Mouse (Mus musculus): Measurements from ENCODE around the gene Mtg2.

The Mtg2 gene

DNA sequence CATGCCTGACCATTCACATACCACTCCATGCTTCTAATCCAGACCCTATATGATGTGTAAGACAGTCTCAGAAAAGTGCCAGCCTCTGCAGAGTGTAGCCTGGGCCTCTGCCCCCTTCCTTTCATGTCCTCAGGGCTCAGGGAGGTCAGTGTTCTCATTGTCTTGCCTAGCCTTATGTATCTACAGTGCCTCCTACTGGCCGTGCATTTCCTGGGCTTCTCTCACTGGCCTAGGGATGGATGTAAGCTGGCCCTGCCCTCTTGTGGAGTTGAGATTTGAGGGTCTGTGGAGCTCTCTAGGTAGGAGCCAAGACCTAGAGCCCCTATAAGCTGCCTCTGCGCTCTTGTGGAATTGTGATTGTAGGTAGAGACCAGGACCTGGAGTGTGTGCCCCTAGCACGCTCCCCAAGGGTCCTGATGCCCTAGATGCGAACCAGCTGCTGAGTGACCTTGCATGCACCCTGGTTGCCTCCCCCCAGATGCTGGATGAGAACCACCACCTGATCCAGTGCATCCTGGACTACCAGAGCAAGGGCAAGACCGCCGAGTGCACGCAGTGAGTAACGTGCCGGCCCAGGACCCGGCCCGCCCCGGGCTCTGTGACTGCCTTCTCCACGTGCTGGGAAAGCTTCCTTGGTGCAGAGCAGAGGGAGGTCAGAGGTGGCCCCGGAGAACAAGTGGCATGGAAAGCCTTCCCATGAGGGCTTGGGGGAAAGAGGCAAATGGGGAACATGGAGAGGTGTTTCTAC lies 18.2 kb upstream of the Mtg2 start:
- DNase-seq (ENCODE audit: low read depth, low spot score): no peak

DNA sequence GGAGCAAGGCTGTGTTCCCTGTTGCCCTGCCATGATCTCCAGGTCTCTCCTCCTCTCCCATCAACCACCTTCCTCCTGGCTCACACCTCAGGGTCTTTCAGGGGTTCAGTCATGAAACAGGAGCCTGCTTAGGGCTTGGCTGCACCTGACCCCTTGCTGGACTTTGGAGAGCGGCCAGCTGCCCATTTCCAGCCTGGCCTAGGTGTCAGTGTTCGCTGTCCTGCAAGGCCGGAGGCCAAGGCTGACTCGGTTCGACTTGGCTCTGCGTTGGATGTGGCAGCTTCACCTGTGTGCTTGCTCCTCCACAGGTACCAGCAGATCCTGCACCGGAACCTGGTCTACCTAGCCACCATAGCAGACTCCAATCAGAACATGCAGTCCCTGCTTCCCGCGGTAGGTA lies 17.4 kb upstream of the Mtg2 start:
- no peak for DNase-seq (ENCODE audit: low read depth, low spot score)

DNA sequence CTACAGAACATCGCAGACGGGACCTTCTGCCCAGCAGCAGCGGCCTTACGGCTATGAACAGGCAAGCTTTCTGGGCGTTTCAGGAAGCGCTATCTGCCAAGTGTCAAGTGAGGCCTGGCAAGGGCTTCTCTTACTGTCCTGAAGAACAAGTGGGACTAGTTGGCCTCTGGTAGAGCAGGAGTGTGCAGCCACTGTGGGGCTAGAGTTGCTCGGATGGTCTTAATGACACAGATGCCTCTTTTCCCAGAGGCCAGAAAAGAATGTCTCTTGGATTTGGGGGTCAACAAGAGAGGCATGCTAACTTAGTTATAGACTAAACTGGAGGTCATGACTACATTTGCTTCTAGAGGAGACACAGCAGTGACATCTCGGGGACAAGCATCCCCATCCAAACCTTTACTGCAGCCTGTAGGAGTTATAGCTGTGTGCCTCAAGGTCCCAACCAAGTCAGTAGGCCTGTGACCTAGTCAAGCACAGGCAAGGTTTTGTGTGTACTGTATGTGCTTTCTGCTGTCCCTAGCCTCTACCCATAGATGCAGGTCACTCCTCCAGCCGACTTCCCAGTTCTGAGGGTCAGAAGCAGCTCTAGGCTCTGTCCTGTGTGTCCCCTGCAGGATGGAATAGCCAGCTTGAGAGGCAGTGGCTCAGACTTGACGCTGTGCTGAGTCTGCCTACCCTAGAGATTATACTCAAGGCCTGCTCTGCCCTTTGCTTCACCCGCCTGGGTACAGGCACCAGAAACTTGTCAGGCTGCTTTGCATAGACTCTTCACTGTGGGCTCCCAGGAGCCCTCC lies 6.9 kb upstream of the Mtg2 start:
- no peak for DNase-seq (ENCODE audit: low read depth, low spot score)

DNA sequence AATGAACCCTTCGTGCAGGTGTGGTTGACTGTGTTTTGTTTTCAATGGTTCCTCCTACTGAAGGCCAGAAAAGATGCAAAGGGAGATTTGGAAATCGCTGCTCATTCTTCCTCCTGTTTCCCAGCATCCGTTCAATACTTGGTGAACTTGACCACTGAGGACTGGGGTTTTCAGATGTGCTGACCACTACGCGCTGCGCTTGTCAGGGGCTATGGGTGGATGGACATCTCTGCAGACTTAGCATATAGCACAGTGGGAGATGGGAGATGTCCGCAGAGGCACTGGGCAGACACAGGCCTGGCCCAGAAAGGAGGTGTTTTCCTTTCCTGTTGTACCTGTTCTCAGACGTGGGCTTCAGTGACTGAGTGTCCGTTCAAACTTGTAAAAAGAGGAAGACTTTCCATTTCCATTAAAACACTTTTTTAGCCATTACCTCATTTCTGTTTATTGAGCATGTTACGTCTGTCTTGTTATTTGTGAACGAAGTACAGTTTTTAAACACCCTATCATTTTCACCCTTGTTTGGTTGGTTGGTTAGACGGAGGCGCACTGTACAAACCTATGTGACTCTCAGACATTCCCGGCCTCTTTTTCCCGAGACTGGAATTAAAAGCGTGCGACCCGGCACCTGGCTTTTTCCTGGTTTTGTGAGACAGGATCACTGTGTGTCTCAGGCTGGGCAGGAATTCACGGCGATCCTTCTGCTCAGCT lies 463 bp upstream of the Mtg2 start:
- DNase-seq (ENCODE audit: low read depth, low spot score): no peak

DNA sequence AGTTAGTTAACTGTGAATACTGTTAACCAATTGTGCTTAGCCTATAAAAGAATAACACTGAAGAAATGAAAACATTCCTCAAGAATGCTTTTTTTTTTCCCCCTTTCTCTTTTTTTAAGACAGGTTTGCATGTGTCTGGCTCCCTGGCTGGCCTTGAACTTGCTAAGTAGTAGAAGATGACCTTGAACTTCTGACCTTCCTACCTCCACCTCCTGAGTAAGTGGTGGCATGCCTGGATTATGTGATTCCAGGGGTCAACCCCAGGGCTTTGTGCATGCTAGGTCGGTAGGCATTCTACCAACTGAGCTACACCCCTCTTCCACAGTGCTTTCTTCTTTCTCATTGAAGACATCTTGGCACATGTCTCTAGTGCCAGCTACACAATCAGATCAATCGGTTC lies 1.3 kb downstream of the Mtg2 start:
- no peak for DNase-seq (ENCODE audit: low read depth, low spot score)

DNA sequence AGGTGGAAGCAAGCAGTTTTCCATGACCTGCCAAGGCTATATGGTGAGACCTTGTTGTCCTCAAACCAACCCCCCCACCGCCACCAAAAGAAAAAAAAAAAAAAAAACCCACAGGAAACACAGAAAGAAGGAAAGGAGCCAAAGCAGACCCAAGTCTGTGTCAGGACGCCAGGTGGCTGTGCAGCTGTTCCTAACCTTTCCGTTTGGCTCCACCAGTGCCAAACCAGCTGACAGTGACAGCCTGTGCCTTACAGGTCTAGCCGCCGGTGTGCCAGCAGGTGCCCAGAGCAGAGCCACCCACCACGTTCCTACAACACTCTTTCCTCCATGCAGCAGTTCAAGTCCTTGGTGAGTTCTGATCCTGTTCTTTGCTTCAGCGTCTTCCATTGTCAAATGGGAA lies 2.5 kb downstream of the Mtg2 start:
- DNase-seq (ENCODE audit: low read depth, low spot score): no peak

DNA sequence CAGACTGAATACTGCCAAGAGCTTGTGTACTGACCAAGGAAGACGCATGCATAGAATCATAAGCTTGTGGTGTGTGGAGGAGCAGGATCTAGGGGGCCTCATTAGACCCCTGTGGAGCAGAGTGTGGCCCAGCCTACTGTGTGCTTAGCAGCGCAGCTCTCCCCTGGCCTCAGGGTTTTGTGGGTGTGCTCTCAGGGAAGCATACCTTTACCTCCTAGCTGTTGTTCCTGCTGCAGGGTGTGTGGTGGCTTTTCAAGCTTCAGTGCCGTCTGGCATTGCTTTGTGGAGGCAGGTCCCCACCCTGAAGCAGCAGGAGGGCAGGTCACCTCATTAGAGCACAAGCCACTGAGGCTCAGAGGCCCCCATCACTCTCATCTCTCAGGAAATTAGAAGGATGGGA lies 7.2 kb downstream of the Mtg2 start:
- no peak for DNase-seq (ENCODE audit: low read depth, low spot score)

DNA sequence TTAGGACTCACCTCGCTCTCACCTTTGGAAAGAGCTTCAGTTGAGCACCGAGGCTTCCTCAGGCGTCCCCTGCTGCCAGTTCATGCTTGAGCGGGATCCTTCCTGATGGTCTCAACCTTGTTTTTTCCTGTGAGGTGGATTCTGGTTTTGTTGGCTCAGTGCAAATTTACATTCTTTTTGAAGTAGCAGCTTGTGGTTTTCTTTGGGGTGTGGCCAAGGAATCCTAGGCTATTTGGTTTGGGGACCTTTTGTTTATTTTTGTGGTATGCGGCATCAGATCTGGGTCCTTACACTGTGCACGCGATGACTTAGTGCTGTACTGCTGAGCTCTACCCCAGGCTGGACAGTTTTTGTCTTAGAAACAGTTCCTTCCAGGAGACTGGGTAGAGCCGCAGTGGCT lies 10.3 kb downstream of the Mtg2 start:
- DNase-seq (ENCODE audit: low read depth, low spot score): no peak

DNA sequence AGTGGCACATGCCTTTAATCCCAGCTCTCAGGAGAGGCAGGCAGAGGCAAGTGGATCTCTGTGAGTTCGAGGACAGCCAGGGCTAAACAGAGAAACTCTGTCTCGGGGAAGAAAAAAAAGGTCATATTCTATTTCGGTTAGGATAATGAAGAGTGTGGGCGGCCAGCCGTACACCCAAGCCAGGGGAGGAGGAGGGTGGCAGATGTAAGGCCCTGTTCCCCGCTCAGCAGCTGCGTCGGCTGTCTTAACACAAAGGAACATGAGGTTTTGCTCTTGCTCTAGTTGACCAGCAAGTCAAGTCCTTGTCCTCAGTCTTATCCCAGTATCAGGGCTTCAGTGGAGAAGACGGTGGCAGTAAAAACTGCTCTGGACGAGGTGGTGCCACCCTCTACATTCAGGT lies 12.7 kb downstream of the Mtg2 start:
- no peak for DNase-seq (ENCODE audit: low read depth, low spot score)

DNA sequence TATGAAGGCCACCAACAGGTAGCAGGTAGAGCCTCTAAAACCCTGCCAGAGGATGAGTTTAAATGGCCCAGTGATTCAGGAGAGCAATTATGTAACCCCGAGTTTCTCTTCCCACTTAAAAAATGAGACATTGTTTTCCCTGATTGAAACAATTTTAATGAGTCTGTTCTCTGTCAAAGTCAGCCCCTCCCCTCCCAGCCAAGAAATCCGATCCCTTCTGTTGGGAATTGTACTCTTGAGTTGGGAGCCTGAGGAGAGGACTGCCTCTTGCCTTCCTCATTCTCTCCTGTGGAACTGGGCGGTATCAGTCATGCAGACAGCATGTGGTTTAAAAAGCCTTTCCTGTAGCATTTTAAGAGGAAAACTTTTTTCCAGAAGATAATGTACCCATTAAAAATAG lies 14.2 kb downstream of the Mtg2 start:
- DNase-seq (ENCODE audit: low read depth, low spot score): no peak

DNA sequence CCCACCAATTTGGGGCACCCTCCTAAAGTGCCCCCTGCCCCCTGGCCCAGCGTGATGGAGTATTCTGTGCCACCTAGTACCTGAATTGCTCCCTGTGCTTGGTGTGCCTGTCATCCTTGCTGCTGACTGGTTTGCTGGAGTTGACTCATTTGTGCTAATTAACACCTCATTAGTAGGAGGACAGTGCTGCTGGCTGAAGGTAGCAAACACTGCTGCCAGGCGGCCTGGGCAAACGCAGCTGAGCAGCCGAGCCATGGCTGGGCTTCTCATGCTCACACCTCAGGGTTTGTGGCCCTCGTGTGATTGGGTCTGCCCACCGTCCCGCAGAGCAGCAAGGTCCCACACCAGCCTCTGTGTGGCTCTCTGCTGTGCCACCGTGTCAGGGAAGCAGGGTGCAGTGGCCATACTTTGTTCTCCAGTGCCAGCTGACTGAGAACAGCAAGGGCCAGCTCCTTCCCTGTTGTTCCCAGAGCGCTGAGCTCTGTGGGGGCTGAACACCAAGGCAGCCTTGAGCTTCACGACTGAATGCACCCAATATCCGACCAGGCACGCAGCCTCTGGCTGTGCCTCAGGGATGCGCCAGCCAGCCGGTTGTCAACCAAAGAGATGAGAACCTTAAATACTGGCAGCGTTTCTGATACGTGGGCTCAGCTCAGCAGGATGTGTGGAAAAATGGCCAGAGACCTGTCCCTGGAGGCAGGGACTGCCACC lies 15.7 kb downstream of the Mtg2 start:
- DNase-seq (ENCODE audit: low read depth, low spot score): no peak

DNA sequence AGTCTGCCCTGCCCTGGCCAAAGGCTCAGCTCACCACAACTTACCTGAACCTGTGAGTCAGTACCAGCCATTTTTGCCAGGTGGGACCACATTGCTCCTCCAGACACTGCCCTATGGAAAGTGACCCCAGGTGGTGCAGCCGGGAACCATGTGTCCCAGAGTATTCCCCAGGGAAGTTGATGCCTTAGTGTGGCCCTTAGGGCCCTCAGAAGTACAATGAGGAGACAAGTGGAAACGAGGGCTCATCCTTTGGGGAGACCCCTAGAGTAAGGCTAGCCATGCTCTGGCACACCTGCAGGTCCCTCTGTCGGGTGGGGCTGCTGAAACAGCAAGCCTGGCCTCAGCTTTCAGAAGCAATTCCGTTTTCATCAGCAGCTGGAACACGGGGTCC lies 16.2 kb downstream of the Mtg2 start:
- DNase-seq (ENCODE audit: low read depth, low spot score): no peak

DNA sequence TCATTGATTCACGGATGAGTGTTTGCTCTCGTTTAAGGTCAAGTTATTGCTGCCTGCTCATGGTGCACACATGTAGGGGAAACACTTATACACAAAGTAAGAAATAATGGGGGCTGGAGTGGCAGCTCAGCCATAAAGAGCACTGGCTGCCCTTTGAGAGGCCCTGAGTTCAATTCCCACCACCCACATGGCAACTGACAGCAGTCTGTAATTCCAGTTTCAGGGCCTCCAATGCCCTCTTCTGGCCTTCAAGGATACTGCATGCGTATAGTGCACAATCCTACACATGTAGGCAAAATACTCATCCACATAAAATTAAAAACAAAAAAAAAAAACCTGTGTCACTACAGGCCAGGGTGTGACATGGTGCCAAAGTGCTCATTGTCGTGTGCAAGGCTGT lies 17.1 kb downstream of the Mtg2 start:
- no peak for DNase-seq (ENCODE audit: low read depth, low spot score)

DNA sequence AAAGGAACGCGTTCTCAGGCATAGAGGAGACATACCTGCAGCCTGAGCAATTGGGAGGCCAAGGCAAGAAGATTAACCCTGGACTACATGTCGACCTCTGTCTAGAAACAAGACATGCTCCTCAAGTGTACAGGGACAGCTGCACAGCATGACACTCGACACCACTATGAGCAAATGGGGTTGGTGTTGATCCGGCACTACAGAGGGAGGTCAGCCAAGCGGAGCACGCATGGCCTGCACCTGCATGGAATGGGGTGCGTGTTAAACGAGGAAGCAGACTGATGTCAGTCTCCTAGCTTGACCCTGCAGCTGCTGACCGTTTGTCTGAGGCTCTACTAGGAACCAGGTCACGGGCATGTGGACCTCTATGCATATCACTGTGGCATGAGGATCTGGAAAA lies 19.9 kb downstream of the Mtg2 start:
- no peak for DNase-seq (ENCODE audit: low read depth, low spot score)

DNA sequence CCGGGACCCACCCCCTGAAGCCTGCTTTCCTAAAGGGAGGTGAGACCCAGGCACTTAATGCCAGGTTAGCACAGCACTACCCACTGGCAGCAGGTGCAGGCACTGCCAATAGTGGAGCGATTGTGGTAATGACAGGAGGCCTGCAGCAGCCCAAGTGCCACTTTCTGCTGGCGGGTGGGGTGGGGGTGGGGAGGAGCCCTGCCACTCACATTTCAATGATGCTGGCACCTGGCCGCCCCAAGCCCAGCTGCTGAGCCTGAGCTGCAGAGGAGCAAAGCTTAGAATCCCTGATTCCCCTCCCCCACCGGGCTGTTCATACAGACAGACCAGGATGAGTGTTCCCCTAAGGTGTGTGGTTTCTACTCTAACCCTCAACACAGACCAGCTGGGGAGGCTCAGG lies 25.3 kb downstream of the Mtg2 start:
- no peak for DNase-seq (ENCODE audit: low read depth, low spot score)

DNA sequence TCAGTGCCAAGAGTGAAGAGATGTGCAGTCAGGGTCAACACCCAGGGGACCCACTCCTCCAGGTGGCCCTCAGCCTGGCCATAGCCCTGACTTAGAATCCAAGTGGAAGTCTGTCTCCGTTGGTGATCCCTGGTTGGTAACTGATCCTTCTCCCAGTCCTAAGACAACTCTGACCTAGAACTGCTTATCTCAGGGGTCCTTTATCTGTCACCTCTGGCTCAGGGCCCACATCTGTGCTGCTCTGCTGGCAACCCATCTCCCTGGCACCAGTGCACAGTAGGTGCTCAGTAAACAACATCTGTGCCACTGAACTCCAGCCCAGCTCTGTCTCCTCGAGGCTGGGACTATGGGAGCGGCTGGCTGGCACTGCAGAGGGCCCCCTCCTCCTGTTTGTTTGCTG lies 27.2 kb downstream of the Mtg2 start:
- DNase-seq (ENCODE audit: low read depth, low spot score): no peak

DNA sequence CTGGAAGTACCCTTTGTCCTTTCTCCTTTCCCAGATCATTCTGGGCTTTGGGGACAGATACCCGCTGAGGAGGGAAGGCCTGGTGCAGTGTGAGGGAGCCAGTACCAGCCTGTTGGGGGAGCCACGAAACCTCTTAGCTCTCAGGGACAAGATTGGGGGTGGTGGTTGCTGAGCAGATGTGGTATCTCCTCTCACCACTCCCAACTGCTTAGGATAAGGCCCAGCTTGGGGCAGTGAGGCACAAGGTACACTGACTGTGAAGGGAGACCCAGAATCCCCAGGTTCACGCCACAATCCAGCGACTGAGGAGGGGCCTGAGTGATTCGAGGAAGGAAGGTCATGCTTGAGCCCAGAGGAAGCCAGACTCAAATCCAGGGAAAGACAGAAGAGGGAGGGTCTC lies 27.8 kb downstream of the Mtg2 start:
- no peak for DNase-seq (ENCODE audit: low read depth, low spot score)

DNA sequence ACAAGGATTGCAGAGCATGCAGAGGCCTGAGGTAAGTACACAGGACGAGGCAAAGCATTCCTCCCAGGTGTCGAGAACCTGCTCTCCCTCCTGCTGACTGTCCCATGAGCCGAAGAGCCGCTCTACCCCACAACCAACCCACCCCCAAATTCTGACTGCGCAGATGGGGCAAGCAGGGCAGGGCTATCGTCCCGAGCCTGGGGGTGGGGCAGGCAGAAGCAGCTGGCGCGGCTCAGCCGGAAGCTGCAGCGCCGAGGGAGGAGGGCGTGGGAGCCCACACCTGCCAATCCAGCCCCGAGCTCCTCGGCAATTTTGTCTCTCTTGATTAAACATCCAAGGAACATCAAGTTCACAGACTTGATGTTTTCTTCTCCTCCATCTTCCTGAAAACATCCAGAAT lies 29.1 kb downstream of the Mtg2 start:
- no peak for DNase-seq (ENCODE audit: low read depth, low spot score)

DNA sequence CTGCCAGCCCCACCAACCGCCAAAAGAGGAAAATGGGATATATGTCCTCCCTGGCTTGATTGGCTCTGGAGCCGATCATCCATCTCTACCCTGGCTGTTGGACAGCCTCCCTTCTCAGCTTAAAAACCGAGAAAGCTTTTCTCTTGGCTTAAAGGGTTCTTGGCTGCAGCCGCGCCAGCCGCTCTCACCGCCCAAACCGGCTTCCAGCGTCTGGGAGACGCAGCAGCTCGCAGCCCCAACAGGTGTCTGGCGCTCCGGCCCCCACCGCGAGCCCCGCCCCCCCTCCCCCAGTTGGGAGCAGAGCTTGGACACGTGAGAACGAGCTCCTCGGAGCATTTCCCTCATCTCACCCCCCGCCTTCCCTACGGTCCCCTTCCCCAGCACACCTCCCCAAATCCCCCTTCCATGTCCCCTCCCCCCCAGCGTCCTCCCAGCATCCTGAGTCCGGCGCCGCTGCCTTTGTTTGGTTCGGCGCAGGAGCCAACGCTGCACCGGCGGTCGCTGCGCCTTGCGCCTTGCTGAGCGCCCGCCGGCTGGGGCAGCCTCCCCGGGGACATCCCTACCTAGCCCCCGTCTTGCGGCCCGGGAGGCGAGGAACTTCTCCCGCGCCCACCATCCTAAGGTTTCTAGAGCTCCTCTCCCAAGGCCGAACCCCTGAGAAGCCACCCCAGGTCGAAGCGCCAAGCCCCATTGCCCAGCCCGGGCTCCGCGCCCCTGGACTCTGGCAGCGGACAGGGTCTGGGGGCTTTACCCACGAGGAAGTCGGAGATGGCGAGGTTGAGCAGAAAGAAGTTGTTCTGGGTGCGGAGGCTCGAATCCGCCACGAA lies 33.0 kb downstream of the Mtg2 start:
- DNase-seq (ENCODE audit: low read depth, low spot score): no peak

DNA sequence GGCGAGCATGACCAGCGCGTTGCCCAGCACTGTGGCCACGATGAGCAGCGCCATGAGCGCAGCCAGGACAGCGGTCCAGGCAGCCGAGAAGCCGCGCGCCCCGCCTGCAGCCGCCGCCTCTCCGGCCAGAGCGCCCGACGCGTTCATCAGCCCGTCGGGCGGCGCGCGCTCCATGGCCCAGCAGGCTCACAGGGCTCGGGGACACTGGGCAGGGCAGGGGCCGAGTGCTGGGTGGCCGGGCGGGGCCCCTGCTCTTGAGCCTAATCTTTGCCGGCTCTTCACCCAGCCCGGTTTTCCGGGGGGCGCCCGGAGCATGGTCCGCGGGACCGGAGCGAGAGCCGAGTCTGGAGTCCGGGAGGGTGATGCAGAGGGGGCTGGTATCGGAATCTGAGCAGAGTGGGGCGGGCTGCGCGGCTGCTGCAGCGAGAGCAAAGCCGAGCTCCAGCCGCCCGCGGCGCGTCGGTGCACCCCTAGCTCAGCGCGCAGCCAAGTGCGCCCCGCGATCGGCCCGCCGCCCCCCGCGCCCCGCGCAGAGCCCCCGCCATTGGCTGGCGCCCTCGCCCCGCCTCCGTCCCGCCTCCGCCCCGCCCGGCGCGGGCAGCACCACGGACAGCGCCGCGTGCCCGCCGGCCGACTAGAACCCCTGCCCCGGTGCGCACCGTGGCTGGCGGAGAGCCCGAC lies 33.7 kb downstream of the Mtg2 start, which contains the start of gene Hrh3:
Gene Hrh3 (minus strand): TSS at position 511 of the 681 bp plus-strand sequence.
- peak; percentile 62 for DNase-seq (ENCODE audit: low read depth, low spot score)
